Mouse (Mus musculus): ENCODE data around the gene Gys1. TPM values are rescaled to one million over a fixed set of nuclear protein-coding genes. Genes with fewer than 3 reads are reported as not detected.

The Gys1 gene
- polyA plus RNA-seq, 1 experiment, result 24.4 TPM

DNA sequence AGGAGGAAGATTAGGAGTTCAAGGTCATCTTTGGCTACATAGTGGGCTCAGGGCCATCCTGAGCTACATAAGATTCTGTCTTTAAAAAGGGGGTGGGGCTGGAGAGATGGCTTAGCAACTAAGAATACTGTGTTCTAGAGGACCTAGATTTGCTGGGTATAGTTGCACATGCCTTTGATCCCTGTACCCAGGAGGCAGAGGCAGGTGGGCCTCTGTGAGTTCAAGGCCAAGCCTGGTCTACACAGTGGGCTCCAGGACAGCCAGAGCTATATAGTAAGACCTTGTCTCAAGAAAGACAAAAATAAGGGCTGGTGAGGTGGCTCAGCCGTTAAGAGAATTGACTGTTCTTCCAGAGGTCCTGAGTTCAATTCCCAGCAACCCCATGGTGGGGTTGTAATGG lies 15.3 kb downstream of the Gys1 start:
- TF ChIP-seq CTCF (IDR thresholded peaks at IDR 0.05; ENCODE audit: low read depth, low read length) (no peak), EP300 (IDR thresholded peaks at IDR 0.05; ENCODE audit: insufficient read depth, low read depth, low read length) (no peak), POLR2A (IDR thresholded peaks at IDR 0.05; ENCODE audit: insufficient read depth, low read length) (no peak)
- Histone ChIP-seq H3K27ac (ENCODE audit: insufficient read depth, low read length) (peak overlapping the region; percentile 79), H3K9me3 (replicated peaks; ENCODE audit: control insufficient read depth, insufficient read depth, low read length, poor library complexity, severe bottlenecking) (no peaks in the 10 kb centered on the region), H3K4me1 (ENCODE audit: control insufficient read depth, insufficient read depth, low read length) (peaks cover 3% of the 10 kb centered on the region), H3K27me3 (ENCODE audit: control insufficient read depth, insufficient read depth, low read length, poor library complexity, severe bottlenecking) (no peaks in the 10 kb centered on the region), H3K36me3 (ENCODE audit: control insufficient read depth, insufficient read depth, low read length, poor library complexity, severe bottlenecking) (0 out of 2 replicates have a peak, but pooled peaks cover 5% of the 10 kb centered on the region), H3K9ac (ENCODE audit: low read depth, poor library complexity, severe bottlenecking) (0 out of 2 replicates have a peak overlapping the region, but pooled peaks have one; percentile 9), H3K4me3 (ENCODE audit: low read depth, low read length) (no peak overlapping the region)

DNA sequence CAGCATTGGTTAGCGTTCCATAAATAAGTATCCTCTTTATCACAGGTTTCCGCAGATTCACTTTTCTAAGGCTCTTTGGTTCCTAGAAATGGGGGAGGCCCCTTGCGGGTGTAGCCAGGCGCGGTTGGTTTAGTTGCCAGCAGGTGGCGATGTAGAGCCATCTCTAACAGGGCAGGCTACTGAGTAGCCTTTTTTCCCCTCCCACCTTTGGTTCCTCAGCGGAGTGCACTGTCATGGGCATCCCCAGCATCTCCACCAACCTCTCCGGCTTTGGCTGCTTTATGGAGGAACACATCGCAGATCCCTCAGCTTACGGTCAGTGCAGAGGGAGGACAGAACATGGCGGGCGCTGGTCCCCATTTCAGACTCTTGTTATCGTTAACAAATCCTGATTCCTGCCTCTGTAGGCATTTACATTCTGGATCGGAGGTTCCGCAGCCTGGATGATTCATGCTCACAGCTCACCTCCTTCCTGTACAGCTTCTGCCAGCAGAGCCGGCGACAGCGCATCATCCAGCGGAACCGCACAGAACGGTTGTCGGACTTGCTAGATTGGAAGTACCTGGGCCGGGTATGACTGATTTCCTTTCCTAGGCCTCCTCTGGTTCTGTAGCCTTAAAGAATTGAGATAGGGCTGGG lies 16.8 kb downstream of the Gys1 start:
- Histone ChIP-seq H3K9ac (ENCODE audit: low read depth, poor library complexity, severe bottlenecking) (no peak overlapping the region), H3K4me1 (ENCODE audit: control insufficient read depth, insufficient read depth, low read length) (peaks cover 6% of the 10 kb centered on the region), H3K27ac (ENCODE audit: insufficient read depth, low read length) (no peak overlapping the region), H3K4me3 (ENCODE audit: low read depth, low read length) (peak overlapping the region; percentile 35), H3K27me3 (ENCODE audit: control insufficient read depth, insufficient read depth, low read length, poor library complexity, severe bottlenecking) (no peaks in the 10 kb centered on the region), H3K36me3 (ENCODE audit: control insufficient read depth, insufficient read depth, low read length, poor library complexity, severe bottlenecking) (0 out of 2 replicates have a peak, but pooled peaks cover 5% of the 10 kb centered on the region), H3K9me3 (replicated peaks; ENCODE audit: control insufficient read depth, insufficient read depth, low read length, poor library complexity, severe bottlenecking) (no peaks in the 10 kb centered on the region)
- TF ChIP-seq CTCF (IDR thresholded peaks at IDR 0.05; ENCODE audit: low read depth, low read length) (peak; percentile 88), EP300 (IDR thresholded peaks at IDR 0.05; ENCODE audit: insufficient read depth, low read depth, low read length) (0 out of 2 replicates have a peak, but pooled peaks have one; percentile 20), POLR2A (IDR thresholded peaks at IDR 0.05; ENCODE audit: insufficient read depth, low read length) (no peak)

DNA sequence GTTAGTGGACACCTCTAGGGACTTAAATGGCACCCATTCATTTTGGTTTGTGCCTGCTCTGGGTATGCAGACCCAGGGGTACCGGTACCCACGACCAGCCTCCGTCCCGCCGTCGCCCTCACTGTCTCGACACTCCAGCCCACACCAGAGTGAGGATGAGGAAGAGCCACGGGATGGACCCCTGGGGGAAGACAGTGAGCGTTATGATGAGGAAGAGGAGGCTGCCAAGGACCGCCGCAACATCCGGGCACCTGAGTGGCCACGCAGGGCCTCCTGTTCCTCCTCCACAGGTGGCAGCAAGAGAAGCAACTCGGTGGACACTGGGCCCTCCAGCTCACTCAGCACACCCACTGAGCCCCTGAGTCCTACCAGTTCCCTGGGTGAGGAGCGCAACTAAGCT lies 20.3 kb downstream of the Gys1 start:
- no peak for TF ChIP-seq POLR2A (IDR thresholded peaks at IDR 0.05; ENCODE audit: insufficient read depth, low read length)
- TF ChIP-seq CTCF (IDR thresholded peaks at IDR 0.05; ENCODE audit: low read depth, low read length), result no peak
- TF ChIP-seq EP300 (IDR thresholded peaks at IDR 0.05; ENCODE audit: insufficient read depth, low read depth, low read length), result no peak
- Histone ChIP-seq H3K4me3 (ENCODE audit: low read depth, low read length) (no peak overlapping the region), H3K9ac (ENCODE audit: low read depth, poor library complexity, severe bottlenecking) (no peak overlapping the region), H3K27me3 (ENCODE audit: control insufficient read depth, insufficient read depth, low read length, poor library complexity, severe bottlenecking) (no peaks in the 10 kb centered on the region), H3K9me3 (replicated peaks; ENCODE audit: control insufficient read depth, insufficient read depth, low read length, poor library complexity, severe bottlenecking) (no peaks in the 10 kb centered on the region), H3K4me1 (ENCODE audit: control insufficient read depth, insufficient read depth, low read length) (peaks cover 3% of the 10 kb centered on the region), H3K27ac (ENCODE audit: insufficient read depth, low read length) (no peak overlapping the region), H3K36me3 (ENCODE audit: control insufficient read depth, insufficient read depth, low read length, poor library complexity, severe bottlenecking) (peaks cover 26% of the 10 kb centered on the region)

DNA sequence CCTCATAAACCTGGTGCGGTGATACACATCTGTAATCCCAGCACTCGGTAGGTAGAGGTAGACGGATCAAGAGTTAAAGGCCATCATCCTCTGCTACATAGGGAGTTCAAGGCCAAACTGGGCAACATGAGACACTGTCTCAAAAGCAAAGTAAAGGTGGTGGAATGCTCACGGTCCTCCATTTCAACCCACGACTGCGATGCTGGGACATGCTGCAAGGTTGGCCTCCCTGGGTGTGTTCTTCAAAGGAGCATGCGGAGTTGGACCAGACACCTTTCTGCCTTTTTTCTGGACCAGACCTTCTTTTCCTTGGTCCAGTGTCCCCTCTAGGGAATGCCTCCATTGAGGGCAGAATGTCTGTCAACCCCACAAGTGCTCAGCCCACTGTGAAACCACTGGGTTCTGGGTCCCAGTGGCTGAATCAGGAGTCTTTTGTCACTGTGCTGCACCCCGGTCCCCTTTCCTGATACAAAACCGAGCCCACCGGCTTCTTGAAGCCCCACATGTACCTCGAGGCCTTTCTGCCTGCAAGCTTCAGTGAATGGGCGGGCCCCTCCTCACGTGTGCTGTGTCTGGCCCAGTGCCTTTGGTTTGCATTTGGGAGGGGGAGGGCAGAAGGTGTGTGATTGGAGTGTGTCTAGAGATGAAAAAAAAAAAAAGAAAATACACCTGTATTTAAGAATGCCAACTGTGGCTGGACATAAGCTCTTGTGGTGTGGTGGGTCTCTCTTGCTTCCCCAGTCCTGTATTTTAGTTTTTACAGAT lies 21.5 kb downstream of the Gys1 start:
- H3K4me3 ChIP-seq (ENCODE audit: low read depth, low read length), result no peak overlapping the region
- H3K9ac ChIP-seq (ENCODE audit: low read depth, poor library complexity, severe bottlenecking), result no peak overlapping the region
- H3K27ac ChIP-seq (ENCODE audit: insufficient read depth, low read length), result peak overlapping the region; percentile 57
- H3K9me3 ChIP-seq (replicated peaks; ENCODE audit: control insufficient read depth, insufficient read depth, low read length, poor library complexity, severe bottlenecking), result no peaks in the 10 kb centered on the region
- peaks cover 29% of the 10 kb centered on the region for H3K36me3 ChIP-seq (ENCODE audit: control insufficient read depth, insufficient read depth, low read length, poor library complexity, severe bottlenecking)
- no peak for TF ChIP-seq EP300 (IDR thresholded peaks at IDR 0.05; ENCODE audit: insufficient read depth, low read depth, low read length)
- TF ChIP-seq CTCF (IDR thresholded peaks at IDR 0.05; ENCODE audit: low read depth, low read length), result no peak
- no peak for TF ChIP-seq POLR2A (IDR thresholded peaks at IDR 0.05; ENCODE audit: insufficient read depth, low read length)
- no peaks in the 10 kb centered on the region for H3K27me3 ChIP-seq (ENCODE audit: control insufficient read depth, insufficient read depth, low read length, poor library complexity, severe bottlenecking)
- peaks cover 3% of the 10 kb centered on the region for H3K4me1 ChIP-seq (ENCODE audit: control insufficient read depth, insufficient read depth, low read length)

DNA sequence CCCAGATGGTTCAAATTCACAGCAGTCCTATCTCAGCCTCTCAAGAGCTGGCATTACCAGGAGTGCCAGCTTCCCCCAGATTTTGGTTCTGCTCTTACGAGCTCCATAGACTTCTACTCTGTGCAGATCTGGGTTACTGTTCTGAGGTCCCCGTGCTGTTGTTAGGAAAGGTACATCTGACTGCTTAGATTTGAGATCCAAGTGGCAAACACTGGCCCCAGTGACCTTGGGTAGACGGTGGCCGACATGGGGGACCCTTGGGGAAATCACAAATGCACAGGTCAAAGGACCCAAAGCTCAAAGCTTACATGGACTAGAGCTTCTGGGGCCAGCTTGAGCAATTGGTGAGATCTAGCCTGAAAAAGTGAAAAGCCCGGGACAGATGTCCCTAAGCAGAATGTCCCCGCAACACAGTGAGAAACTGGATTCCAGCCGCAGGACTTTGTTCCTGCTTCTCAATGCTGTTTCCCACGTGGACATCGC lies 22.1 kb downstream of the Gys1 start:
- peak overlapping the region; percentile 57 for H3K27ac ChIP-seq (ENCODE audit: insufficient read depth, low read length)
- TF ChIP-seq POLR2A (IDR thresholded peaks at IDR 0.05; ENCODE audit: insufficient read depth, low read length) (no peak), CTCF (IDR thresholded peaks at IDR 0.05; ENCODE audit: low read depth, low read length) (no peak), EP300 (IDR thresholded peaks at IDR 0.05; ENCODE audit: insufficient read depth, low read depth, low read length) (no peak)
- H3K4me3 ChIP-seq (ENCODE audit: low read depth, low read length), result peak overlapping the region; percentile 90
- H3K36me3 ChIP-seq (ENCODE audit: control insufficient read depth, insufficient read depth, low read length, poor library complexity, severe bottlenecking), result peaks cover 32% of the 10 kb centered on the region
- no peaks in the 10 kb centered on the region for H3K9me3 ChIP-seq (replicated peaks; ENCODE audit: control insufficient read depth, insufficient read depth, low read length, poor library complexity, severe bottlenecking)
- no peaks in the 10 kb centered on the region for H3K27me3 ChIP-seq (ENCODE audit: control insufficient read depth, insufficient read depth, low read length, poor library complexity, severe bottlenecking)
- H3K9ac ChIP-seq (ENCODE audit: low read depth, poor library complexity, severe bottlenecking), result peak overlapping the region; percentile 87
- peaks cover 3% of the 10 kb centered on the region for H3K4me1 ChIP-seq (ENCODE audit: control insufficient read depth, insufficient read depth, low read length)
